11 mouse cellular contexts compared by ENCODE assay signal in the genomic region with DNA sequence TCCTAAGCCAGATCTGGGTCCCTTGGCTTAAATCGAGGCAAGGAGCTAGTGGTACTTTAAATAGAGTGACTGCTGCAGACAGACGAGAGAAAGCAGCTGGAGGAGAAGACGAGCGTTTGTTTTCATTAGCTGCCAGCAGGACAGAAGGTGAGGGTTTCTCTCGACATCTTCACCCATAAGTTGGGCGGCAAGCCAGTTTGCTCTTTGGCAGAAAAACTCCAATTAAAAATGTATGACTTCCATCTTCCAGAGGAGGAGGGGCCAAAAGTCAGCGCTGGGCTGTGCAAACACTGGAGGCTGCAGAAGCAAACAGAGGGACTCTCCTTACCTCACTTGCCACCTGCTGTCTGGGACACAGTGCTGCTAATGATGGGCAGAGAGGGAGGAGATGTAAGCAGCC. TPM values are rescaled to one million over a fixed set of nuclear protein-coding genes. Genes with fewer than 3 reads are reported as not detected.
A peak's percentile ranks its signal among the peaks of the same experiment; 100 is the strongest.
DNase-seq lines count a peak whose midpoint lies in the region; ATAC-seq and TF ChIP-seq lines count a peak whose summit lies in the region.
"Had no signal": no experiment of that assay in that cellular context is flagged by ENCODE, and none has a peak within 500 bp of the region (broad histone marks: within the 10 kb centered on the region; RNA-seq: fewer than 3 reads in every experiment).

No protein-coding gene starts in this region.

- no peak overlapping the region for H3K4me2 ChIP-seq in hindbrain, embryonic 13.5 days
- H3K4me2 ChIP-seq in hindbrain, embryonic 12.5 days (replicated peaks), result no peak overlapping the region
- no peak overlapping the region for H3K4me2 ChIP-seq in limb, embryonic 15.5 days
- no peak overlapping the region for H3K4me2 ChIP-seq in stomach, postnatal 0 days (replicated peaks; ENCODE audit: low read depth)
- H3K4me2 ChIP-seq: liver, embryonic 12.5 days had no signal

- no peak overlapping the region for H3K4me3 ChIP-seq in hindbrain, embryonic 13.5 days
- no peak overlapping the region for H3K4me3 ChIP-seq in hindbrain, embryonic 12.5 days
- no peak overlapping the region for H3K4me3 ChIP-seq in limb, embryonic 15.5 days
- no peak overlapping the region for H3K4me3 ChIP-seq in stomach, postnatal 0 days (ENCODE audit: low read depth, low read length)
- H3K4me3 ChIP-seq: erythroblast, embryonic 14.5 days; liver, embryonic 12.5 days had no signal

- ATAC-seq in hindbrain, embryonic 13.5 days (ENCODE audit: low FRiP score), result peak; percentile 69; the same call in 1 of the 2 replicates
- ATAC-seq in hindbrain, embryonic 12.5 days (ENCODE audit: low FRiP score), result no peak
- peak; percentile 44; the same call in 1 of the 2 replicates for ATAC-seq in limb, embryonic 15.5 days (ENCODE audit: insufficient number of reproducible peaks, low FRiP score, low TSS enrichment, low read depth)
- ATAC-seq in stomach, postnatal 0 days (ENCODE audit: low FRiP score, low TSS enrichment), result no peak; the same call in 1 of the 2 replicates
- ATAC-seq: liver, embryonic 12.5 days had no signal

- H3K27me3 ChIP-seq in hindbrain, embryonic 13.5 days, result no peaks in the 10 kb centered on the region
- no peaks in the 10 kb centered on the region for H3K27me3 ChIP-seq in hindbrain, embryonic 12.5 days
- no peaks in the 10 kb centered on the region for H3K27me3 ChIP-seq in limb, embryonic 15.5 days
- H3K27me3 ChIP-seq in stomach, postnatal 0 days (ENCODE audit: control insufficient read depth, insufficient read depth, low read length), result no peaks in the 10 kb centered on the region
- H3K27me3 ChIP-seq: liver, embryonic 12.5 days had no signal

- peaks cover 26% of the 10 kb centered on the region for H3K4me1 ChIP-seq in hindbrain, embryonic 13.5 days (replicated peaks)
- H3K4me1 ChIP-seq in hindbrain, embryonic 12.5 days, result 0 out of 2 replicates have a peak, but pooled peaks cover 14% of the 10 kb centered on the region
- H3K4me1 ChIP-seq in limb, embryonic 15.5 days, result peaks cover 16% of the 10 kb centered on the region; the same call in 1 of the 2 replicates
- H3K4me1 ChIP-seq in stomach, postnatal 0 days (replicated peaks; ENCODE audit: control insufficient read depth, insufficient read depth), result no peaks in the 10 kb centered on the region; the same call in 1 of the 2 replicates
- H3K4me1 ChIP-seq: liver, embryonic 12.5 days had no signal

- WGBS in hindbrain, embryonic 13.5 days, result 31% methylated on average over 7 of the region's 7 CpGs
- 37% methylated on average over 7 of the region's 7 CpGs for WGBS in hindbrain, embryonic 12.5 days
- 20% methylated on average over 7 of the region's 7 CpGs for WGBS in limb, embryonic 15.5 days
- 5% methylated on average over 7 of the region's 7 CpGs for WGBS in stomach, postnatal 0 days

- DNase-seq in right cerebral cortex, postnatal 14 days, result peak; percentile 26
- DNase-seq in right cerebral cortex, postnatal 25 days, result no peak
- DNase-seq in stomach, postnatal 0 days (ENCODE audit: low spot score), result peak; percentile 24
- DNase-seq in gastrocnemius, adult 8-10 months (ENCODE audit: low spot score in 2 of 2), result no peak
- no peak for DNase-seq in c-Kit-positive CD71-positive TER-119-positive erythroid progenitor cells, embryonic 14.5 days (ENCODE audit: low spot score)

- no peak overlapping the region for H3K9ac ChIP-seq in hindbrain, embryonic 13.5 days
- no peak overlapping the region for H3K9ac ChIP-seq in hindbrain, embryonic 12.5 days
- no peak overlapping the region for H3K9ac ChIP-seq in limb, embryonic 15.5 days
- H3K9ac ChIP-seq in stomach, postnatal 0 days (ENCODE audit: low read length), result no peak overlapping the region
- H3K9ac ChIP-seq: liver, embryonic 12.5 days had no signal

- TF ChIP-seq CTCF in stomach, postnatal 0 days (IDR thresholded peaks at IDR 0.05; ENCODE audit: low read depth), result no peak

- no peak for TF ChIP-seq EP300 in stomach, postnatal 0 days (optimal IDR thresholded peaks at IDR 0.05)

- no peaks in the 10 kb centered on the region for H3K36me3 ChIP-seq in hindbrain, embryonic 13.5 days
- H3K36me3 ChIP-seq in hindbrain, embryonic 12.5 days, result no peaks in the 10 kb centered on the region
- H3K36me3 ChIP-seq in limb, embryonic 15.5 days, result no peaks in the 10 kb centered on the region
- no peaks in the 10 kb centered on the region for H3K36me3 ChIP-seq in stomach, postnatal 0 days (ENCODE audit: control insufficient read depth, insufficient read depth, low read length)
- H3K36me3 ChIP-seq: liver, embryonic 12.5 days had no signal

- no peaks in the 10 kb centered on the region for H3K9me3 ChIP-seq in hindbrain, embryonic 13.5 days
- H3K9me3 ChIP-seq in hindbrain, embryonic 12.5 days (replicated peaks), result no peaks in the 10 kb centered on the region
- H3K9me3 ChIP-seq in limb, embryonic 15.5 days, result no peaks in the 10 kb centered on the region
- no peaks in the 10 kb centered on the region for H3K9me3 ChIP-seq in stomach, postnatal 0 days (ENCODE audit: control insufficient read depth, low read length)

- H3K27ac ChIP-seq in hindbrain, embryonic 13.5 days, result peak overlapping the region; percentile 63
- H3K27ac ChIP-seq in hindbrain, embryonic 12.5 days, result no peak overlapping the region
- no peak overlapping the region for H3K27ac ChIP-seq in limb, embryonic 15.5 days
- no peak overlapping the region for H3K27ac ChIP-seq in stomach, postnatal 0 days (replicated peaks)
- H3K27ac ChIP-seq: liver, embryonic 12.5 days had no signal

RNA-seq across cellular contexts. Expression of a gene that starts 37.3 kb away (rescaled TPM):
- polyA plus RNA-seq in hindbrain, embryonic 13.5 days (2015; fragmentation: Nextera tagmentation; extraction: Ambion mirVana), result 23.1 and 24.8 TPM in 2 replicates
- 7.8 and 8.0 TPM in 2 replicates for polyA plus RNA-seq in hindbrain, embryonic 12.5 days (2016; fragmentation: Nextera tagmentation; extraction: Ambion mirVana)
- 0.82 and 1.0 TPM in 2 replicates for polyA plus RNA-seq in limb, embryonic 15.5 days (2015; fragmentation: Nextera tagmentation; extraction: Ambion mirVana)
- 0.22 and 0.30 TPM in 2 replicates for polyA plus RNA-seq in stomach, postnatal 0 days (2015; fragmentation: Nextera tagmentation; extraction: Ambion mirVana)
- total RNA-seq in gastrocnemius, adult 8-10 months (2022), result not detected
- polyA plus RNA-seq: heart, postnatal 0 days; liver, embryonic 12.5 days had no signal

Comparison
In these comparisons a context has a peak if more than half of its experiments do, and no peak if none do; other contexts are left out.
1. ATAC-seq: peak in hindbrain, embryonic 13.5 days (single experiment) and limb, embryonic 15.5 days (single experiment); none in hindbrain, embryonic 12.5 days (single experiment) and stomach, postnatal 0 days (single experiment).
2. DNase-seq: peak in right cerebral cortex, postnatal 14 days (single experiment) and stomach, postnatal 0 days (single experiment); none in right cerebral cortex, postnatal 25 days (single experiment), gastrocnemius, adult 8-10 months (0 of 2) and c-Kit-positive CD71-positive TER-119-positive erythroid progenitor cells, embryonic 14.5 days (single experiment).